Mouse (Mus musculus) stomach, embryonic 14.5 days (tissue): ENCODE measurements around the gene Acot2. TPM values are rescaled to one million over a fixed set of nuclear protein-coding genes. Genes with fewer than 3 reads are reported as not detected.
A peak's percentile ranks its signal among the peaks of the same experiment; 100 is the strongest.

Source experiments
- ATAC-seq: fragments of 200-750 bp; cut with Nextera tagmentation; 2 replicates; pipeline ENCODE4 v1.8.0; 2017; ENCODE audit warnings: low read depth, moderate TSS enrichment; ENCODE audit not compliant: insufficient number of reproducible peaks, insufficient read depth, low FRiP score
- H3K27ac ChIP-seq: fragments of 300-500 bp; sonication (generic); 2 replicates; pipeline ENCODE4 v1.5.1; 2014; ENCODE audit warnings: mild to moderate bottlenecking, low read length, moderate library complexity, mixed read lengths
- H3K27me3 ChIP-seq: fragments of 300-500 bp; sonication (generic); 2 replicates; pipeline ENCODE4 v1.6.1; 2014; ENCODE audit warnings: low read length, control low read depth, mixed read lengths; ENCODE audit not compliant: control insufficient read depth, insufficient read depth
- H3K36me3 ChIP-seq: fragments of 300-500 bp; sonication (generic); 2 replicates; pipeline ENCODE4 v1.6.1; 2014; ENCODE audit warnings: mild to moderate bottlenecking, control low read depth, low read length, moderate library complexity, mixed read lengths; ENCODE audit not compliant: control insufficient read depth, insufficient read depth
- H3K4me1 ChIP-seq: fragments of 300-500 bp; sonication (generic); 2 replicates; pipeline ENCODE4 v1.6.1; 2014; ENCODE audit warnings: low read length, control low read depth, mixed read lengths; ENCODE audit not compliant: control insufficient read depth, insufficient read depth
- H3K4me2 ChIP-seq: fragments of 300-500 bp; sonication (generic); replicated peaks from 2 replicates; pipeline ENCODE4 v1.6.1; 2014; ENCODE audit warnings: low read depth, low read length, control low read depth
- H3K4me3 ChIP-seq: fragments of 300-500 bp; sonication (generic); 2 replicates; pipeline ENCODE4 v1.5.1; 2014; ENCODE audit warnings: low read depth, low read length, control low read depth
- H3K9ac ChIP-seq: fragments of 300-500 bp; sonication (generic); replicated peaks from 2 replicates; pipeline ENCODE4 v1.6.1; 2014; ENCODE audit warnings: low read depth, mild to moderate bottlenecking, control low read depth, low read length, moderate library complexity, mixed read lengths
- H3K9me3 ChIP-seq: fragments of 300-500 bp; sonication (generic); 2 replicates; pipeline ENCODE4 v1.6.1; 2016; ENCODE audit warnings: low read depth, low read length, control low read depth; ENCODE audit not compliant: control insufficient read depth
- WGBS: fragments of 180-500 bp; shearing (Covaris S2); extraction: QIAGEN DNeasy Blood & Tissue Kit; methylation state at CpG from one replicate; pipeline ENCODE4 v1.1.7; 2014; 5-methylcytosine and 5-hydroxymethylcytosine counted together
- polyA plus RNA-seq: library from polyadenylated mRNA; unstranded; fragments of >200 nt; fragmentation: Nextera tagmentation; extraction: Ambion mirVana; gene quantifications from 2 replicates; pipeline ENCODE4 v1.2.1, GENCODE M21; 2014

Gene Acot2
- polyA plus RNA-seq, 1 experiment from 2014 or later, result 27.2 TPM

GRCm38 (mm10) chr12:83950493-83950839, 37.2 kb upstream of the Acot2 start, which contains the start of gene Riox1:
Gene Riox1 (plus strand): TSS chr12:83950608.
- WGBS, result 0% methylated on average over 26 of the region's 37 CpGs
- H3K9ac ChIP-seq, result peak within 1 kb of the TSS; percentile 78

DNA sequence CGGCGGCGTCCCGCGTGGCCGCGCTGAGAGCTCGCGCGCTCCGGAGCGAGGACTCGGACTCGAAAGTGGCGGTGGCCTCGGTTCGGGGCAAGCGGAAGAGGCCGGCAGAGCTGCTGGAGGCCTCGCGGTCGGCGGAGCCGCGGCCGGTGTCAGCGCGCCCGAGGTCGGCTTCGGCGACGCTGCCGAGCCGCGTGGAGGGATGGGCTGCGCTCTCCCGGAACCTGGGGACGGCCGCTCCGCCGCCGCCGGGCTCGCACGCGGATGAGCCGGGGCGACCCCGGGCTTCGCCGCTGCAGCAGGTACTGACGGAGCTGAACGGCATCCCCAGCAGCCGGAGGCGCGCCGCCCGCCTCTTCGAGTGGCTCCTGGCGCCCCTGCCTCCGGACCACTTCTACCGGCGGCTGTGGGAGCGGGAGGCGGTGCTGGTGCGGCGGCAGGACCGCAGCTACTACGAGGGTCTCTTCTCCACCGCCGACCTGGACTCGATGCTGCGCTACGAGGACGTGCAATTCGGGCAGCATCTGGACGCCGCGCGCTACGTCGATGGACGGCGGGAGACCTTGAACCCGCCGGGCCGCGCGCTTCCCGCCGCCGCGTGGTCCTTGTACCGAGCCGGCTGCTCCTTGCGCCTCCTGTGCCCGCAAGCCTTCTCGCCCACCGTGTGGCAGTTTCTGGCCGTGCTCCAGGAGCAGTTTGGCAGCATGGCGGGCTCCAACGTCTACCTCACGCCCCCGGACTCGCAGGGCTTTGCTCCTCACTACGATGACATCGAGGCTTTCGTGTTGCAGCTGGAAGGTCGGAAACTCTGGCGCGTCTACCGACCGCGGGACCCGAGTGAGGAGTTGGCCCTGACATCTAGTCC, 36.6 kb upstream of the Acot2 start:
- Histone ChIP-seq H3K27me3 (no peaks in the 10 kb centered on the region), H3K9me3 (no peaks in the 10 kb centered on the region; the same call in 1 of the 2 replicates), H3K9ac (peak overlapping the region; percentile 78), H3K4me3 (peak overlapping the region; percentile 83), H3K27ac (peak overlapping the region; percentile 74), H3K36me3 (0 out of 2 replicates have a peak, but pooled peaks cover 2% of the 10 kb centered on the region), H3K4me1 (peaks cover 12% of the 10 kb centered on the region), H3K4me2 (peak overlapping the region; percentile 95)
- ATAC-seq, result peak; percentile 64; the same call in 1 of the 2 replicates
- under 1% methylated on average over 104 of the region's 116 CpGs for WGBS

More at GRCm38 (mm10) chr12:83950493-83950839, 37.2 kb upstream of the Acot2 start, which contains the start of gene Riox1:
- Histone ChIP-seq H3K4me3 (peak within 1 kb of the TSS; percentile 83), H3K27ac (peak within 1 kb of the TSS; percentile 74), H3K4me1 (peaks cover 12% of the 10 kb centered on the region), H3K36me3 (0 out of 2 replicates have a peak, but pooled peaks cover 2% of the 10 kb centered on the region), H3K27me3 (no peaks in the 10 kb centered on the region), H3K9me3 (no peaks in the 10 kb centered on the region; the same call in 1 of the 2 replicates), H3K4me2 (peak within 1 kb of the TSS; percentile 95)
- peak; percentile 92 for ATAC-seq

DNA sequence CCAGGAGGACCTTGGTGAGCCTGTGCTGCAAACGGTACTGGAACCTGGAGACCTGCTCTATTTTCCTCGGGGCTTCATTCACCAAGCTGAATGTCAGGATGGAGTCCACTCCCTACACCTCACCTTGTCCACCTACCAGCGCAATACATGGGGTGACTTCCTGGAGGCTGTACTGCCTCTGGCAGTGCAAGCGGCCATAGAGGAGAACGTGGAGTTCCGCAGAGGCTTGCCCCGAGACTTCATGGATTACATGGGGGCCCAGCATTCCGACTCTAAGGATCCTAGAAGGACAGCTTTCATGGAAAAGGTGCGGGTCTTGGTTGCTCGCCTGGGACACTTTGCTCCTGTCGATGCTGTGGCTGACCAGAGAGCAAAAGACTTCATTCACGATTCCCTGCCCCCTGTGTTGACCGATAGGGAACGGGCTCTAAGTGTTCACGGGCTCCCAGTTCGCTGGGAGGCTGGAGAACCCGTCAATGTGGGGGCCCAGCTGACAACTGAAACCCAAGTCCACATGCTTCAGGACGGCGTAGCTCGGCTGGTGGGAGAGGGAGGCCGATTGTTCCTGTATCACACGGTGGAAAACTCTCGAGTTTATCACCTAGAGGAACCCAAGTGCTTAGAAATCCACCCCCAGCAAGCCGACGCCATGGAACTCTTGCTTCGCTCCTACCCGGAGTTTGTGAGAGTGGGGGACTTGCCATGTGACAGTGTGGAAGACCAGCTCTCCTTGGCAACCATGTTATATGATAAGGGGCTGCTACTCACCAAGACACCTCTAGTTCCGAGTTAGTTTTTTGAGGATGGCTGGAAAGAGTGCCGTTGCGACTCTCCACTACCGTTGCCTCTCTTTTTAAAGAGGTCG, 35.7 kb upstream of the Acot2 start:
- Histone ChIP-seq H3K9ac (peak overlapping the region; percentile 78; the same call in 1 of the 2 replicates), H3K9me3 (no peaks in the 10 kb centered on the region; the same call in 1 of the 2 replicates), H3K4me2 (peak overlapping the region; percentile 95), H3K27ac (no peak overlapping the region), H3K27me3 (no peaks in the 10 kb centered on the region), H3K36me3 (0 out of 2 replicates have a peak, but pooled peaks cover 2% of the 10 kb centered on the region), H3K4me3 (peak overlapping the region; percentile 83), H3K4me1 (peaks cover 12% of the 10 kb centered on the region)
- ATAC-seq, result no peak
- WGBS, result 57% methylated on average over 32 of the region's 32 CpGs

DNA sequence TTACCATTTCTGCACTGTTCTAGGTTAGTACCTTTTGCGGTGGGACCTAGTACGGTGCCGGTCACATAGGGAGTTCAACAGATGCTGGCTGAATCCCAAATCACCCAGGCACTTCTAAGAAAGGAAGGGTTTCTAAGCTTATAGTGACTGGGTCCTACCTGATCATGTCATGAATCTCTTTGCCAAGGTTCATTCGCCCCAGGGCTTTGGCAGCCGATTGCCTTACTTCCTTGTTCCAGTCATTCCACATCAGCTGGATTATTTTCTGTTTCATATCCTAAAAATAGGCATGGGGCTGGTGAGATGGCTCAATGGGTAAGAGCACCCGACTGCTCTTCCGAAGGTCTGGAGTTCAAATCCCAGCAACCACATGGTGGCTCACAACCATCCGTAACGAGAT, 29.4 kb upstream of the Acot2 start:
- Histone ChIP-seq H3K4me3 (no peak overlapping the region), H3K4me2 (no peak overlapping the region), H3K27me3 (no peaks in the 10 kb centered on the region), H3K27ac (no peak overlapping the region), H3K36me3 (0 out of 2 replicates have a peak, but pooled peaks cover 1% of the 10 kb centered on the region), H3K9me3 (no peaks in the 10 kb centered on the region), H3K9ac (no peak overlapping the region), H3K4me1 (peaks cover 3% of the 10 kb centered on the region; the same call in 1 of the 2 replicates)
- 93% methylated on average over 9 of the region's 9 CpGs for WGBS
- no peak for ATAC-seq

DNA sequence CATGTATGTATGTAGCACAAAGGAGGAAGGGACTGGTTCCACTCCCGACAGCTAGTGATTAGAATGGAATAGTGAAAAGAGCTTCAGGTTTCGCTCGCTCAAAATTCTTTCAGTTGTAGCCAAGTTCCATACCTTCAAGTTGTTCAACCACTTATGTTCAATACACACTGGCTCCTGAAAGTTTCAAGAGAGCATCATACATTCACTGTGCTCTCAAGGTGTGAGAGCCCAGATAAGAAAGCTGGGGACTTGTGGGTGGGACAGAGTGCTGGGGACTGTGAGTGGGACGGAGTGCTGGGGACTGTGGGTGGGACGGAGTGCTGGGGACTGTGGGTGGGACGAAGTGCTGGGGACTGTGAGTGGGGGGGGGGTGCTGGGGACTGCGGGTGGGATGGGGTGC, 22.4 kb upstream of the Acot2 start:
- WGBS, result 79% methylated on average over 7 of the region's 7 CpGs
- no peak for ATAC-seq

DNA sequence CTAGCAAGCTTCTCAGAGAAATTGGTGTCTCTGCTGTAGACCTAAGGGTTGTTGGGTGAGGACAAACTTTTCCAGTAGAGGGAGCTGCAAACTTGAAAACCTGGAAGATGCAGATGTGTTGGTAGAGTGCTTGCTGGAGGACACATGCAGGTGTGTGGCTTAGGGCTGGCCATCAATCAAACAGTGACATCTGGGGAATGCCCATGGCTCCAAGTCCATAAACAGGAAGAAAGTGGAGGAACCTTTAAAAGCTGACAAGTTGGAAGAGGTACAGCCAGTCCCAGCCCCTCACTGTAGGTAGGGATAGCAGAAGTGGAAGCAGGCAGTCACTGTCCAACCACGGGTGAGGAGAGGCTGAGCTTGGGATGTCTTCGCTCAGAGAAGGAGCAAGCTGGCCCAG, 15.5 kb upstream of the Acot2 start:
- 40% methylated on average over 2 of the region's 2 CpGs for WGBS
- Histone ChIP-seq H3K4me2 (no peak overlapping the region), H3K27me3 (no peaks in the 10 kb centered on the region), H3K9me3 (no peaks in the 10 kb centered on the region), H3K36me3 (no peaks in the 10 kb centered on the region), H3K4me3 (no peak overlapping the region), H3K4me1 (no peaks in the 10 kb centered on the region), H3K9ac (no peak overlapping the region), H3K27ac (no peak overlapping the region)
- no peak for ATAC-seq

More for the DNA sequence above, 22.4 kb upstream of the Acot2 start:
- Histone ChIP-seq H3K27me3 (no peaks in the 10 kb centered on the region), H3K4me1 (no peaks in the 10 kb centered on the region), H3K4me2 (no peak overlapping the region), H3K36me3 (no peaks in the 10 kb centered on the region), H3K9me3 (no peaks in the 10 kb centered on the region), H3K4me3 (no peak overlapping the region), H3K27ac (no peak overlapping the region), H3K9ac (no peak overlapping the region)

- no peak for ATAC-seq
- Histone ChIP-seq H3K9ac (no peak overlapping the region), H3K27ac (no peak overlapping the region), H3K36me3 (no peaks in the 10 kb centered on the region), H3K4me2 (no peak overlapping the region), H3K4me1 (no peaks in the 10 kb centered on the region), H3K9me3 (no peaks in the 10 kb centered on the region), H3K27me3 (no peaks in the 10 kb centered on the region), H3K4me3 (no peak overlapping the region)
- WGBS, result 84% methylated on average over 6 of the region's 6 CpGs
These were observed 8.8 kb upstream of the Acot2 start for GRCm38 (mm10) chr12:83978862-83979261.

DNA sequence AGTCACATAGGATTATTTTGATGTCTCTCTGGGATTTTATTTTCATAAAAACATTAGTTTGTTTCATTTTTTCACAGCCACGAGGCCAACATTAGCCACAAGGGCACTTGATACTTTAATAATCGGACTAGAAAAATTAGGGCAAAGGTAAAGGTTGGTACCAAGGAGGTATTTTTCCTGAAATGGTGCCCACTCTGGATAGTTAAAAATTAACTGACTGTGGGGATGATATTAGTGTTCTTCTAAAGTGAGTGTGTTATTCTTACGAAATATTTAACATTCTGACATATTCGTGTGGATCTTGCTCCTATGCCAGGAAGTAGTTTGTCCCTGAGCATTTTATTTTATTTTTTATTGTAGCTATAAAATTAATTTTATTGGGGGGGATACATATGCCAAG, 6.0 kb upstream of the Acot2 start:
- Histone ChIP-seq H3K4me3 (no peak overlapping the region), H3K4me1 (no peaks in the 10 kb centered on the region), H3K9ac (no peak overlapping the region), H3K27ac (no peak overlapping the region), H3K9me3 (no peaks in the 10 kb centered on the region), H3K36me3 (no peaks in the 10 kb centered on the region), H3K4me2 (no peak overlapping the region), H3K27me3 (no peaks in the 10 kb centered on the region)
- no peak for ATAC-seq
- WGBS, result 88% methylated on average over 4 of the region's 4 CpGs
